Mouse (Mus musculus): ENCODE results near the gene Imp3.
"Not testable (repeated sequence)": the region's sequence is repeated elsewhere in the genome, so short reads cannot be mapped to it uniquely, and the experiment has no call there.

Imp3 gene

GRCm38 (mm10) chr9:56923841-56924650 is 13.2 kb upstream of the Imp3 start:
- DNase-seq (ENCODE audit: low spot score): no peak

GRCm38 (mm10) chr9:56924651-56925027 is 12.6 kb upstream of the Imp3 start:
- DNase-seq (ENCODE audit: low spot score): peak; percentile 63

GRCm38 (mm10) chr9:56925291-56926024 is 11.8 kb upstream of the Imp3 start:
- no peak for DNase-seq (ENCODE audit: low spot score)

- DNase-seq (ENCODE audit: low spot score): no peak
These were observed 11.3 kb upstream of the Imp3 start for GRCm38 (mm10) chr9:56926025-56926360.

GRCm38 (mm10) chr9:56926387-56926786 is 10.9 kb upstream of the Imp3 start:
- DNase-seq (ENCODE audit: low spot score): no peak

GRCm38 (mm10) chr9:56927191-56928012 is 9.9 kb upstream of the Imp3 start:
- peak; percentile 44 for DNase-seq (ENCODE audit: low spot score)

GRCm38 (mm10) chr9:56928041-56928811 is 9.0 kb upstream of the Imp3 start, which contains the start of gene Snx33:
TSS of gene Snx33 (minus strand) at chr9:56928371.
- DNase-seq (ENCODE audit: low spot score): peak; percentile 94

GRCm38 (mm10) chr9:56929496-56929895 is 7.8 kb upstream of the Imp3 start:
- DNase-seq (ENCODE audit: low spot score): no peak

GRCm38 (mm10) chr9:56930556-56930955 is 6.7 kb upstream of the Imp3 start:
- DNase-seq (ENCODE audit: low spot score): no peak

- DNase-seq (ENCODE audit: low spot score): no peak
These were observed 433 bp upstream of the Imp3 start for GRCm38 (mm10) chr9:56936861-56937222.

- DNase-seq (ENCODE audit: low spot score): no peak
These were observed 1.1 kb downstream of the Imp3 start for GRCm38 (mm10) chr9:56938374-56938773.

- DNase-seq (ENCODE audit: low spot score): not testable (repeated sequence)
These were observed 10.2 kb downstream of the Imp3 start for GRCm38 (mm10) chr9:56947481-56947880.

GRCm38 (mm10) chr9:56948699-56949098 is 11.4 kb downstream of the Imp3 start:
- not testable (repeated sequence) for DNase-seq (ENCODE audit: low spot score)

- no peak for DNase-seq (ENCODE audit: low spot score)
These were observed 12.5 kb downstream of the Imp3 start for GRCm38 (mm10) chr9:56949767-56950166.

GRCm38 (mm10) chr9:56950414-56951400 is 13.4 kb downstream of the Imp3 start, which contains the start of gene Snupn:
TSS of gene Snupn (plus strand) at chr9:56950878.
- peak; percentile 97 for DNase-seq (ENCODE audit: low spot score)

GRCm38 (mm10) chr9:56953562-56953961 is 16.3 kb downstream of the Imp3 start:
- no peak for DNase-seq (ENCODE audit: low spot score)

GRCm38 (mm10) chr9:56956966-56957675 is 19.8 kb downstream of the Imp3 start:
- no peak for DNase-seq (ENCODE audit: low spot score)

- DNase-seq (ENCODE audit: low spot score): no peak
These were observed 21.4 kb downstream of the Imp3 start for GRCm38 (mm10) chr9:56958689-56959088.

GRCm38 (mm10) chr9:56961591-56961990 is 24.3 kb downstream of the Imp3 start:
- DNase-seq (ENCODE audit: low spot score): no peak

GRCm38 (mm10) chr9:56970158-56970557 is 32.9 kb downstream of the Imp3 start:
- no peak for DNase-seq (ENCODE audit: low spot score)

All from yolk sac, embryonic 10.5 days (tissue).